ENCODE assay signal across 10 mouse cellular contexts in genomic region chr6:55342328-55342727, GRCm38 (mm10). TPM values are rescaled to one million over a fixed set of nuclear protein-coding genes. Genes with fewer than 3 reads are reported as not detected.
A peak's percentile ranks its signal among the peaks of the same experiment; 100 is the strongest.
DNase-seq lines count a peak whose midpoint lies in the region; ATAC-seq lines count a peak whose summit lies in the region.
"Had no signal": no experiment of that assay in that cellular context is flagged by ENCODE, and none has a peak within 500 bp of the region (broad histone marks: within the 10 kb centered on the region; RNA-seq: fewer than 3 reads in every experiment).

No protein-coding gene starts in this region.

- no peak overlapping the region for H3K27ac ChIP-seq in midbrain, embryonic 13.5 days
- no peak overlapping the region for H3K27ac ChIP-seq in midbrain, embryonic 11.5 days (ENCODE audit: low read depth, low read length)
- peak overlapping the region; percentile 55; the same call in 1 of the 2 replicates for H3K27ac ChIP-seq in stomach, embryonic 15.5 days

- no peak overlapping the region for H3K4me3 ChIP-seq in midbrain, embryonic 13.5 days (replicated peaks)
- H3K4me3 ChIP-seq in midbrain, embryonic 11.5 days (ENCODE audit: low read depth, low read length), result no peak overlapping the region
- H3K4me3 ChIP-seq in stomach, embryonic 15.5 days (replicated peaks), result no peak overlapping the region

- 80% methylated on average over 9 of the region's 9 CpGs for WGBS in midbrain, embryonic 13.5 days
- 84% methylated on average over 9 of the region's 9 CpGs for WGBS in midbrain, embryonic 11.5 days
- WGBS in stomach, embryonic 15.5 days, result 51% methylated on average over 9 of the region's 9 CpGs

- H3K9ac ChIP-seq in midbrain, embryonic 13.5 days (replicated peaks), result no peak overlapping the region
- H3K9ac ChIP-seq in midbrain, embryonic 11.5 days (ENCODE audit: low read length), result no peak overlapping the region
- H3K9ac ChIP-seq in stomach, embryonic 15.5 days, result no peak overlapping the region

- ATAC-seq in midbrain, embryonic 13.5 days, result peak; percentile 48; the same call in 1 of the 2 replicates
- ATAC-seq in midbrain, embryonic 11.5 days (ENCODE audit: low FRiP score), result no peak
- ATAC-seq in stomach, embryonic 15.5 days (ENCODE audit: insufficient read depth, low FRiP score, low read depth), result peak; percentile 40; the same call in 1 of the 2 replicates
- ATAC-seq in granulocyte monocyte progenitor cell, adult 5-6 weeks (replicated peaks; ENCODE audit: poor library complexity, severe bottlenecking), result no peak

- H3K4me1 ChIP-seq in midbrain, embryonic 13.5 days (replicated peaks), result peaks cover 7% of the 10 kb centered on the region; the same call in 1 of the 2 replicates
- H3K4me1 ChIP-seq in midbrain, embryonic 11.5 days (ENCODE audit: control insufficient read depth, insufficient read depth, low read length), result no peaks in the 10 kb centered on the region
- H3K4me1 ChIP-seq in stomach, embryonic 15.5 days, result peaks cover 20% of the 10 kb centered on the region

- no peaks in the 10 kb centered on the region for H3K9me3 ChIP-seq in midbrain, embryonic 13.5 days
- H3K9me3 ChIP-seq in midbrain, embryonic 11.5 days (ENCODE audit: control insufficient read depth, low read length), result no peaks in the 10 kb centered on the region
- H3K9me3 ChIP-seq in stomach, embryonic 15.5 days, result no peaks in the 10 kb centered on the region

- H3K36me3 ChIP-seq in midbrain, embryonic 13.5 days, result no peaks in the 10 kb centered on the region
- no peaks in the 10 kb centered on the region for H3K36me3 ChIP-seq in midbrain, embryonic 11.5 days (ENCODE audit: control insufficient read depth, insufficient read depth, low read length)
- no peaks in the 10 kb centered on the region for H3K36me3 ChIP-seq in stomach, embryonic 15.5 days

- H3K4me2 ChIP-seq in midbrain, embryonic 13.5 days (replicated peaks), result no peak overlapping the region
- no peak overlapping the region for H3K4me2 ChIP-seq in midbrain, embryonic 11.5 days
- no peak overlapping the region for H3K4me2 ChIP-seq in stomach, embryonic 15.5 days

- DNase-seq in midbrain, embryonic 11.5 days (ENCODE audit: low spot score, missing footprints), result no peak
- DNase-seq in gastrocnemius, postnatal 25 days, result peak; percentile 48
- peak; percentile 81 for DNase-seq in liver
- DNase-seq in layer of hippocampus, adult 9-11 months, result no peak
- DNase-seq: adrenal gland, postnatal 25 days; right cerebral cortex, adult 18-20 months; thymus, postnatal 36 days had no signal

- H3K27me3 ChIP-seq in midbrain, embryonic 13.5 days, result no peaks in the 10 kb centered on the region
- no peaks in the 10 kb centered on the region for H3K27me3 ChIP-seq in midbrain, embryonic 11.5 days (ENCODE audit: control insufficient read depth, insufficient read depth, low read length)
- no peaks in the 10 kb centered on the region for H3K27me3 ChIP-seq in stomach, embryonic 15.5 days (replicated peaks)

RNA-seq across cellular contexts. Expression of gene Aqp1, which starts 6.1 kb away (rescaled TPM):
- 1.7 and 1.8 TPM in 2 replicates for polyA plus RNA-seq in midbrain, embryonic 13.5 days (2015; fragmentation: Nextera tagmentation; extraction: Ambion mirVana)
- 0.38 and 0.48 TPM in 2 replicates for polyA plus RNA-seq in midbrain, embryonic 11.5 days (2014; fragmentation: Nextera tagmentation; extraction: Ambion mirVana)
- 100 to 1,000 TPM; 203 to 271 TPM for total RNA-seq in gastrocnemius, postnatal 25 days (2021)
- 18.7 and 22.8 TPM in 2 replicates for polyA plus RNA-seq in stomach, embryonic 15.5 days (2015; fragmentation: Nextera tagmentation; extraction: Ambion mirVana)
- 0.45 and 1.1 TPM in 2 replicates for total RNA-seq in granulocyte monocyte progenitor cell, adult 5-6 weeks (2014; fragmentation: Nextera tagmentation)
- 1.8 and 3.4 TPM in 2 replicates for total RNA-seq in granulocyte monocyte progenitor cell, adult 5-6 weeks (2017)

RNA-seq across cellular contexts. Expression of gene Ghrhr, which starts 33.8 kb away (rescaled TPM):
- polyA plus RNA-seq in midbrain, embryonic 13.5 days (2015; fragmentation: Nextera tagmentation; extraction: Ambion mirVana), result not detected in 2 replicates
- not detected in 2 replicates for polyA plus RNA-seq in midbrain, embryonic 11.5 days (2014; fragmentation: Nextera tagmentation; extraction: Ambion mirVana)
- total RNA-seq in gastrocnemius, postnatal 25 days (2021), result not detected
- 0.15 TPM in 1 of 2 replicates, not detected in the other for polyA plus RNA-seq in stomach, embryonic 15.5 days (2015; fragmentation: Nextera tagmentation; extraction: Ambion mirVana)
- not detected in 2 replicates for total RNA-seq in granulocyte monocyte progenitor cell, adult 5-6 weeks (2014; fragmentation: Nextera tagmentation)
- not detected in 2 replicates for total RNA-seq in granulocyte monocyte progenitor cell, adult 5-6 weeks (2017)
- total RNA-seq: adrenal gland, postnatal 25 days had no signal

Comparison
In these comparisons a context has a peak if more than half of its experiments do, and no peak if none do; other contexts are left out.
1. ATAC-seq: peak in midbrain, embryonic 13.5 days (single experiment) and stomach, embryonic 15.5 days (single experiment); none in midbrain, embryonic 11.5 days (single experiment) and granulocyte monocyte progenitor cell, adult 5-6 weeks (single experiment).
2. DNase-seq: peak in gastrocnemius, postnatal 25 days (single experiment) and liver (single experiment); none in midbrain, embryonic 11.5 days (single experiment) and layer of hippocampus, adult 9-11 months (single experiment).